Mouse (Mus musculus): ENCODE results near the gene Chchd2. TPM values are rescaled to one million over a fixed set of nuclear protein-coding genes. Genes with fewer than 3 reads are reported as not detected.
"Not testable (repeated sequence)": the region's sequence is repeated elsewhere in the genome, so short reads cannot be mapped to it uniquely, and the experiment has no call there.

Chchd2 gene
- total RNA-seq (2015; ENCODE audit: low replicate concordance), result 111 and 174 TPM in 2 replicates
- total RNA-seq (2017; ENCODE audit: low replicate concordance), result 57.6 and 102 TPM in 2 replicates

DNA sequence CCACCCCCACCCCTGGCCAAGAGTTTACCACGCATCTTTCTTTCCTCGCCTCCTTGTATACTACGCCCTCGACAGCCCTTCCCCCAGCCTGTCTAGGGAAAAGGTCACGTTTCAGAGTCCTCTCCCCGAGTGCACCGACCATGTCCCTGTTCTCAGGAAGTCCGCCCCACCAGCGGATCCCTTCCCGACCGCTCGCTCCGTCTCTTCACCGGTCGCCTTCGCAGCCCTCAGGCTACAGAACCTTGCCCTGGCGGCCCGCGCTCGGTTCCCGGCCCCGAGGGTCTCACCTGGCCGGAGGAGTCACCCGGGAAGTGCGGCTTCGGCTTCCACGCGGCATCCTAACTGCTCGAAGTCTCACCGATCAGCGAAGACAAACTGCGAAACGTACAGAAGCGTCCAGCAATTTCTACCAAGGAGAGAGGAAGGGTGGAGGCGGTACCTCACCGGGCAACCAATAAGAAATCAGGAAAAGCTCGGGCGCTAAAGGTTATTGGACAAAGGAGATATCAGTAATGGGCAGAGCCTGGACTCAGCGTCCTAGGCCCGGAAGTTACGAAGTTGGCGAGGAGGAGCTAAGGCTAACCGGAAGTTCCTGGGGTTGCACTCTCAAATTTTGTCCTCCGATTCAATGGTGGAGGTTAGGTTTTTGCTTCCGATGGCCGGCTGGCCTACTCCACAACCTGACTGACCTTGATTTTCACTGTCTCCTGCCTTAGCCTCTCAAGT, at the start of gene Chchd2:
Chchd2 (minus strand) TSS at position 560 of the 726 bp plus-strand sequence.
- peak; percentile 99 for ATAC-seq (replicated peaks; ENCODE audit: low FRiP score, poor library complexity, severe bottlenecking)

DNA sequence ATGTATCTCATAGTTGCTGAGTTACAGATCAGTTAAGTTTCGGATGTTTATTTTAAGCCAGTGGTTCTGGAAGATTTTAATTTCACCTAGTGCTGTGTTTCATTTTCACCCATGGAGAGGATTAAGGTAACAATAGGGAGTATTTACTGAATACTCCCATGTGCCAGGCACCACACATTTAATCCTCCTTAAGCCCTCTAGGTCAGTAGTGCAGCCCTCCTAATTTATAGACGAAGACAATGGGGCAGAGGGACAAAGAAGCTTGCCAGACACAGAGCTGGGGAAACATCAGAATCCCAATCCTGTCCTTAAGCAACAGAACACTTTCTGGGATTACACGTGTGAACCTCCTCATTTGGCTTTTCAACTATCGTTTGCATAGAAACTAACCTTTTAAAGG, 49.7 kb upstream of the Chchd2 start:
- no peak for ATAC-seq (replicated peaks; ENCODE audit: low FRiP score, poor library complexity, severe bottlenecking)

DNA sequence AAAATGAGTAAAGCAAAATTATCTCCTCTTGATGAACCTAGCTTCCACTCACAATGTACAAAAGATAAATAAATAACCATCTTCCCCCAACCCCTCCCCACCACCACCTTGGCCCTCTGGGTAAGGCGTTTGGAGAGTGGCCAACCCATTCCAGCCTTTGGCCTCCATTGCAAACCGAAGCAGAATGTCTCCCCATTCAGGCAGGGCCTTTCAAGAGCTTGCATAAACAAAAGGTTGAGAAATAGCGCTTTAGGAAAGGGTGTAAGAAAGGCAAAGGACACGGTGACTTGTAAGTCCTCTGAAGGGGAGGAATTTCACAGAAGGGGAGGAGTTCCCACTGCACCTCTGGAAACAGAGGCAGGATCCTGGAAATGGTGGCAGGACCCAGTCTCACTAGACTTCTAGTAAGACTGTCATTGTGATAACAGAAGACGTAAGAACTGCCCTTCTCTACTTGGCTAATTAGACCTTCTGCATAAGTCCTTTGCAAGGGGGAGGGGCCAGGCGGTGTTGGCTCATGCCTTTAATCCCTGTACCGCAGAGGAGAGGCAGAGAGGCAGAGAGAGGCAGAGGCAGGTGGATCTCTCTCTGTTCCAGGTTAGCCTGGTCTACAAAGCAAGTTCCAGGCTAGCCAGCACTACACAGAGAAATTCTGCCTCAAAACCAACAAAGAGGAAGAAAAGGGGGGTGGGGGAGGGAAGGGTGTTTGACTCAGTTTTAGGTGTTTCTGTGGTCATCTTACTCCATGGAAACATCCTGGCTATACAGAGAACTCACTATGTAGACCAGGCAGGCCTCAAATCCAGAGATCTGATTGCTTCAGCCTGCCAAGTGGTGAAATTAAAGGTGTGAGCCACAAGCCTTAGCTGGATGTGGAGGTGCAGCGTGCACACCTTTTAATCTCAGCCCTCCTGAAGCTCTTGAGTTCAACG, 42.9 kb upstream of the Chchd2 start:
- ATAC-seq (replicated peaks; ENCODE audit: low FRiP score, poor library complexity, severe bottlenecking), result no peak

DNA sequence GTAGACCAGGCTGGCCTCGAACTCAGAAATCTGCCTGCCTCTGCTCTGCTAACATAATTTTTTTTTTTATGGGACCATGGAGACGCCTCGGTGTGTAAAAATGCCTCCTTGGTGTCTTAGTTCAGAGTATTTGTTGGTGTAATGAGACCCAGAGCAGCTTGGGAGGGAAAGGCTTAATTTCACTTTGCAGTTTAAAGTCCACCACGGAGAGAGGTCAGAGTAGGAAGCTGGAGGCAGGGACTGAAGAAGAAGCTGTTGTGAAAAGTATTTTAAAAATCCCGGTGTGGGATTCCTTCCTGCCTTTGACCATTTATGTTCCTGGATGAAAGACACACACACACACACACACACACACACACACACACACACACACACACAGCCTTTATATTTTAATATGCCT, 38.7 kb upstream of the Chchd2 start:
- ATAC-seq (replicated peaks; ENCODE audit: low FRiP score, poor library complexity, severe bottlenecking), result no peak

DNA sequence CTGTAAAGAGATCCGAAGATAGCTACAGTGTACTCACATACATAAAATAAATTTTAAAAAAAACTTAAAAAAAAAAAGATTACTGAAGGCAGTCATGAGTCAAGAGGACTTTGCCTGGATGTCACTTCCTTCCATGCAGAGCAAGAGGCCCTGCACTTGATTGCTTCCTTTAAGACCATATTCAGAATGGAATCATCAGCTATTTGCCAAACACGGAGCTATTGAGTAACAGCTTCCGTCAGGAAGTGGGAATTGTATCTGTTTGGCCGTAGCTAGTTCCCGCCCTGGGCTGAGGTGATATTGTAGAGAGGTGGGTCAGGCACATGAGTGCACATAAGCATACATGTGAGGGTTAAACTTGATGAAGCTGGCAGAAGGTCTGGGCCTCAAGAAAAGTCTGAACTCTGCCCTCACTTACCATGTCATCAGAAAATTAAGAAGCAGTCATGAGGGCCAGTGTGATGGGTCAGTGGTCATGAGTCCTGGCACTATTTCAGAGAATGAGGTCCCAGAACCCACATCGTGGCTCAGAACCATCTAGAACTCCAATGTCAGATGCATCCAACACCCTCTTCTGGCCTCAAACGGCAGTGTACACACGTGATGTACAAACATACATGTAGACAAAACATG, 37.7 kb upstream of the Chchd2 start:
- ATAC-seq (replicated peaks; ENCODE audit: low FRiP score, poor library complexity, severe bottlenecking), result no peak

DNA sequence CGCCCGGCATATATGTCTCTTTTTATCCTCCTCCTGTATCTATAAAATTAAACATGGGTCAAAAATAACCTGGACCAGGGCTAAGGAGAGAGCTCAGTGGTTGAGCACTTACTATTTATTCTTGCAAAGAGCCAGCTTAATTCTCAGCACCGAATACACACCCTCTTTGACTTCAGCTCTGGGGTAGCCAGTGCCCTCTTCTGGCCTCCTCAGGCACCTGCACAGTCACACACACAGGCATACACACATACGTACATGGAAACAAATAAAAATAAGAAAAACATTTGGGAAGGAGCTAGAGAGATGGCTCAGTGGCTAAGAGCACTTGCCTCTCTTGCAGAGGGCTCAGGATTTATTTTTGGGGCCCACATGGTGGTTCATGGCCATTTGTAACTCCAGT, 34.7 kb upstream of the Chchd2 start:
- ATAC-seq (replicated peaks; ENCODE audit: low FRiP score, poor library complexity, severe bottlenecking), result no peak

DNA sequence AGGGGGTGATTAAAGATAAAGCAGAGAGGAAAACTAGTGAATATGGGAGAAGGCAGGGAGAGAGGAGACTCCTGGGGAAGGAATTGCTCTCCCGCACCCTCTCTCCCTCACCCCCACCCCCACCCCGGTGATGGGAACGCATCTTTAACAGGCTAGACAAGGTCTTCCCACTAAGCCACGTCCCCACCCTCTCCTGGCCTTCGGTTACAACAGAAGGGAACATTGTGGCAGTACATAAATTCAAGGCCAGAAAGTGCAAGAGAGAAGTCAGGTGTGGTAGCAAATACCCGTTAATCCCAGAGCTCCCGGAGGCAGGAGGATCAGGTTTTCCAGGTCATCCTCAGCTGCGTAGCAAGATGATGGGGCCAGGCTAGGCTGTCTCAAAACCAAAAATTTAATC, 32.0 kb upstream of the Chchd2 start:
- no peak for ATAC-seq (replicated peaks; ENCODE audit: low FRiP score, poor library complexity, severe bottlenecking)

DNA sequence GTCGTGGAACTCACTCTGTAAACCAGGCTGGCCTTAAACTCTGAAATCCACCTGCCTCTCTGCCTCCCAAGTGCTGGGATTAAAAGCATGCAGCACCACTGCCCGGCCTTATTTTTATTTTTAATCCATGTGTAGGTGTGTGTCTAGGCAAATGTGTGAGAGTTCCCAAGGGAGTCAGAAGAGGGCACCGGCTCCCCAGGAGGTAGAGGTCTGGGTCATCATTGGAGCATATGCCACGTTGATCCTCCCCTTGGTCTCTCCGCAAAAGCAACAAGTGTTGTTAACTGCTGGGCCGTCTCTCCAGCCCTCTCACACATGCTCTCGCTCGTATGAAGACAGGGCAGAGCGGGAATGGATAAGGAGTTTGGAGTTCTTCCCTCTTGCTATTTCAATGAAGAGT, 31.5 kb upstream of the Chchd2 start:
- ATAC-seq (replicated peaks; ENCODE audit: low FRiP score, poor library complexity, severe bottlenecking), result no peak

DNA sequence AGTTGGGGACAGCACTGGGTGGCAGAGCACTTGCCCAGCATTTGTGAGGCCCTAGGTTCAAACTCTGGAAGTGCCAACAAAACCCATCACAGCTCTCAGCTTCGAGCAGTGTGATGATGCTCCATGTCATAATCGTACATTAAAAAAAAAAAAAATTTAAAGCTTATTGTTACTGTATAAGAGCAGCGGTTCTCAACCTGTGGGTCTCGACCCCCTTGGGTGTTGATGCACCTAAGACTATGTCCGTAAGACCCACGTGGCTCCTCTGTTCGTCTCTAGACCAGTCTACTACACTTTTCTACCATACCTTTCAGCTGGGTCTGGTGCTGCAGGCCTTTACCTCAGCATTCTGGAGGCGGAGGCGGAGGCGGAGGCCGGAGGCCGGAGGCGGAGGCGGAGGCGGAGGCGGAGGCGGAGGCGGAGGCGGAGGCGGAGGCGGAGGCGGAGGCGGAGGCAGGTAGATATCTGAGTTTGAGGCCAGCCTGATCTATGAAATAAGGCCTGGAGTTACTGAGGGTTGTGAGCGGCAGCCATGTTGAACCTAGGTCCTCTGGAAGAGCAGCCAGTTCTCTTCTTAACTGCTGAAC, 30.9 kb upstream of the Chchd2 start:
- no peak for ATAC-seq (replicated peaks; ENCODE audit: low FRiP score, poor library complexity, severe bottlenecking)

DNA sequence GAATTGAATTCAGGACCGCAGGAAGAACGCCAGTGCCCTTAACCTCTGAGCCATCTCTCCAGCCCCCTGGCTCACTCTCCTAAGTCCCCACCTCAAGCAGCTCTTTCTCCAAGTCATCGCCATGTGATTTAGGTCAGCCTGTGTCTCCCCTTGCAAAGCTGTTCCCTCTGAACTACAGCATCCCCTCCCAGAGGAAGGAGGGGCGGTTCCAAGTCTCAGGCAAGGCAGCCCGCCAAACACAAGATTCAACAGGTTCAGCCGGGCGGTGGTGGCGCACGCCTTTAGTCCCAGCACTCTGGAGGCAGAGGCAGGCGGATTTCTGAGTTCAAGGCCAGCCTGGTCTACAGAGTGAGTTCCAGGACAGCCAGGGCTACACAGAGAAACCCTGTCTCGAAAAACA, 28.2 kb upstream of the Chchd2 start:
- ATAC-seq (replicated peaks; ENCODE audit: low FRiP score, poor library complexity, severe bottlenecking), result not testable (repeated sequence)

DNA sequence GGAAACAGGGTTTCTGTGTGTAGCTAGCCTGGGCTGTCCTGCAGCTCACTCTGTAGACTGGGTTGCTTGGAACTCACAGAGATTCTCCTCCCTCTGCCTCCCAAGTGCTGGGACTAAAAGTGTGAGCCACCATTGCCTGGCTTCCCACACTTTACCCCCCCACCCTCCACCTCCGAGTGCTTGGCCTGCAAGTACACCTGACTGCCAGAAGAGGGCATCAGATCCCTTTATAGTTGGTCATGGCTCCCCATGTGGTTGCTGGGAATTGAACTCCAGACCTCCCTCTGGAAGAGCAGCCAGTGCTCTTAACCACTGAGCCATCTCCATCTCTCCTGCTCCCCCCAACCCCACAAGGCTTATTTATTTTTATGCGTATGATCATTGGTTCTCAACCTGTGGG, 26.8 kb upstream of the Chchd2 start:
- ATAC-seq (replicated peaks; ENCODE audit: low FRiP score, poor library complexity, severe bottlenecking), result peak; percentile 77

DNA sequence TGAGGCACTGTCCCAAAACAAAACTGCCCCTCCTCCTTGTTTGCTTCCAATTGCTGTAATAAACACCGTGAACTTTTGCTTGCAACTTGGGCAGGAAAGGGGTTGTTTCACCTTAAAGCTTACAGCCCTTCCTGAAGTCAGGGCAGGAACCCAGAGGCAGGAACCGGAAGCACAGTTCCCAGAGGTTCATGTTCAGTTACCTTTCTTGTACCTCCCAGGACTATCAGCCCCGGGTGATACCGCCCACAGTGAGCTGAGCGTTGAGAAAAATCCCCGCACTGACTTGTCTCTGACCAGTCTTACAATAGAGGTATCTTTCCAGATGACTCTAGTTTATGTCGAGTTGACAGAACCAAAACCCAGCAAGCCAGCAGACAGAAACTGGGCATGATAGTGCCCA, 22.3 kb upstream of the Chchd2 start:
- ATAC-seq (replicated peaks; ENCODE audit: low FRiP score, poor library complexity, severe bottlenecking), result no peak

DNA sequence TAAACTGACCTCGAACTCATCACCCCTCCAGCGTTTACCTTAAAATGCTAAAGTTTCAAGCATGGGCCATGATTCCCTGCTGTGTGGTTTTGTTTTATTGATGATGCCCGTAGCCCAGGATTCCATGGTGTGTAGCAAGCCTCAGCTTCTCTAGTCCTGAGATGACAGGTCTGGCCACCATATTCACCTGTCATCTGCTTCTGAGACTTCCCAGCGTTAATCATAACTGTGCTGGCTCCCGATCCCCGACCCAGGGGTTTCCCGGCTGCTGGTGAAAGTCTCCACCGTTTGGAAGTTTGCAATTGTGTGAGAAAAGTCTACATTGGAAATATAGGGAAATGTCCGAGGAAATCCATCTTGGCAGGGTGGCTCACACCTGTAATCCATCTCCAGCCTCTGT, 21.9 kb upstream of the Chchd2 start:
- no peak for ATAC-seq (replicated peaks; ENCODE audit: low FRiP score, poor library complexity, severe bottlenecking)

DNA sequence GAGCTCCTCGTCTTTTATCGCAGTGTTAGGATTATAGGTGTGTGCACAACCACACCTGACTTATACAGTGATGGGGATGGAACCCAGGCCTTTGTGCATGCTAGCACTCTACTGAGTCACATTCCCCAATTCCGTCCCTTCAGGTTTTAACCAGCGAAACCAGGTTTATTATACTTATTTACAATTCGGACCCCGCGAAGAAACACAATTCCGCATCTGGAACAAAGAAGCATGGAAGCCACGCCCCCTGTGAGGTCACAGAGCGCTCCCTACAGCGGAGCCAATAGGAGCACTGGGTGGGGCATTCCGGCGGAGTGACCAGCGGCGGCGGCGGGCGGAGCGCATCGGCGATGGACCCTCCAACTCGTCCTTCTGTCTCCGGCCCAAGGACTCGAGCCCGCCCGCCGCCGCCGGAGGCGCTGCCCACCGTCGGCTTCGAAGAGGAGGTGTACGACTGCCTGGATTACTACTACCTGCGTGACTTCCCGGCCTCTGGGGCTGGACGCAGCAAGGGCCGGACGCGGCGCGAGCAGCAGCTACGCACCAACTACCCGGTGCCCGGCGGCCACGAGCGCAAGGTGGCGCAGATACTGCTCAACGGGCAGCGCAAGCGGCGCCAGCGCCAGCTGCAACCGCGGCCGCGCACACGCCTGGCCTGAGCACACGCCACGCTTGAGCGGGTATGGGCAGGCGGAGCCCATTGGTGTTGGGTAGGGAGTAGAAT, 21.1 kb upstream of the Chchd2 start, which contains the start of gene Nupr1l:
Nupr1l (plus strand) TSS at position 299 of the 724 bp plus-strand sequence.
- ATAC-seq (replicated peaks; ENCODE audit: low FRiP score, poor library complexity, severe bottlenecking), result peak; percentile 98

DNA sequence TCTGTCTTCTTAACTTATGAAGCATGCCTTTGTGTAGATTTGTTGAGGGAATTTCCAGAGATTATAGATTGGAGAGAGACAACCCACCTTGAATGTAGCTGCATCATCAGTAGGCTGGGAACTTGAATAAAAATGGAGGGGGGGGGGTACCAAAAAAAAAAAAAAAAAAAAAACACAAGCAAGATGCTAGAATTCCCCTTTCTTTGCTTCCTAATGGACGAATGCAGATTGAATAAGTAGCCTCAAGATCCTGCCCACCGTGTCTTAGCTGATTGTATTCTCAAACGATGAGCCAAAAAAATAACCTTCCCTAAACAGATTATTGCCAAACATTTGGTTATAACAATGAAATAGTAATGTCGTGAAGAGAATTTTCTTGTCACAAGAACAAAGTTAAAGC, 20.5 kb upstream of the Chchd2 start:
- ATAC-seq (replicated peaks; ENCODE audit: low FRiP score, poor library complexity, severe bottlenecking), result no peak

DNA sequence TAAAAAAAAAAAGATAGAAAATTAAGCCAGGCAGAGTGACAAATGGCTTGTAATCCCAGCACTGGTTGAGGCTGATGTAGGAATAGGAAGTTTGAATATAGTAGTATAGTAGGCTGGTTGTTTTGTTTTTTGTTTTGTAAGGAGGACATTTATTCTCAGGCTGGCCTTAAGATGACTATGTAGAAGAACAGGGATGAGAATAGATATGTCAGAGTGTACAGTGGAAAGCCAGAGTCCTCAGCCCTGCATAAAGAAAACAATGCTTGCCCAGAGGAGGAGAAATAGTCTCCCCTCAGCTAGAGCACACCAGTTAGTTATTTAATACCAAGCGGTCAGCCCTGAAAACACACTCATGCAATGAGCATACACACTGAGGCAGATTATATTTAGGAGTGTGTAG, 11.2 kb upstream of the Chchd2 start, which contains the start of gene Phkg1:
Phkg1 (minus strand) TSS at position 101 of the 400 bp plus-strand sequence.
- no peak for ATAC-seq (replicated peaks; ENCODE audit: low FRiP score, poor library complexity, severe bottlenecking)

DNA sequence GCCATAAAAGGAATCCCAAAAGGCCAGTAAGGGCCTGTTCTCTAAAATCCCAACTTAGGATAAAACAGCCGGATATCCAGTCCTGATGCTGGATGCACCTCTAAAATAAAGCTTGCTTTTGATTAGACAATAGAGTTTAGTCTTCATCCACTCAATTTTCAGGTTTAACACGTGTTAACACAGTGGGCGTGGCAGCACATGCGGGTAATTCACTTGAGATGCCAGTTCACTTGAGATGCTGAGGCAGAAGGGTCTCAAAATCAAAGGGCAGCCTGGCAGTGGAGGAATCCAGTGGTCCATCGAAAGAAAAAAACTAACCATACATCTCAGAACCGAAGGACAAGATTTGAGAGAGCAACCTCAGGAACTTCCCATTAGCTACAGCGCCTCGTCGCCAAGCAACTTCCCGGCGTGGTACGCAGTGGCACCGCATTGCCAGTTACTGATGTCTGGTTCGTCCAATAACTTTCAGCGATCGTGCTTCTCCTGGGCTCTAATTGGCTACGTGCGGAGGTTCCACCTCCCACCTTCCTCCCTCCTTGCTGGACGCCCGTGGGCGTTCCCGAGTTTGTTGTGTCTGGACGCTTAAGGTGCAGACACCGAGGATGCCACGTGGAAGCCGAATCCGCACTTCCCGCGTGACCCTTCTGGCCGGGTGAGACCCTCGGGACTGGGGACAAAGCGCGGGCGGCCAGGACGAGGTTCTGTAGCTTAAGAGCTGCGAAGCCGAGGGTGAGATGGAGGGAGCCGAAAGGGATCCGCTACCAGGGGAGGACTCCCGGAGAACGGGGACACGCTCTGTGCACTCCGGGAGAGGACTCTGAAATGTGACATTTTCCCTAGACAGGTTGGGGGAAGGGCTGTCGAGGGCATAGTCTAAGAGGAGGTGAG, 8.2 kb upstream of the Chchd2 start, which contains the start of gene Zbed5:
Zbed5 (plus strand) TSS at position 526 of the 891 bp plus-strand sequence.
- ATAC-seq (replicated peaks; ENCODE audit: low FRiP score, poor library complexity, severe bottlenecking), result peak; percentile 100

DNA sequence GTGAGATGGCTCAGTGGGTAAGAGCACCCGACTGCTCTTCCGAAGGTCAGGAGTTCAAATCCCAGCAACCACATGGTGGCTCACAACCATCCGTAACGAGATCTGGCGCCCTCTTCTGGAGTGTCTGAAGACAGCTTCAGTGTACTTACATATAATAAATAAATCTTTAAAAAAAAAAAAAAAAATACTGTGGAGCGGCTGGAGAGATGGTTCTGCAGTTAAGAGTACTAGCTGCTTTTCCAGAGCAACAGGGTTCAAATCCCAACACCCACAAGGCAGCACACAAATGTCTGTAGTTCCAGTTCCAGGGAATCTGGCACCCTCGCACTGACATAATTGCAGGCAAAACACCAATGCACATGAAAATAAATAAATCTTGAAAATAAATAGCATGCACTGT, 3.1 kb upstream of the Chchd2 start:
- ATAC-seq (replicated peaks; ENCODE audit: low FRiP score, poor library complexity, severe bottlenecking), result not testable (repeated sequence)

All from erythroid progenitor cell, adult 5-6 weeks (primary cell).